In genomic region chr5:147076799-147077165, GRCm38 (mm10) we compare ENCODE assay signal across 7 mouse cellular contexts. TPM values are rescaled to one million over a fixed set of nuclear protein-coding genes. Genes with fewer than 3 reads are reported as not detected.
DNase-seq lines count a peak whose midpoint lies in the region; ATAC-seq lines count a peak whose summit lies in the region.

Gene Polr1d (plus strand): TSS chr5:147077050.

- H3K4me3 ChIP-seq in erythroblast, embryonic 14.5 days (replicated peaks): peak within 1 kb of the TSS; percentile 92
- H3K4me3 ChIP-seq in limb, embryonic 11.5 days (ENCODE audit: low read depth, low read length): peak within 1 kb of the TSS; percentile 81

- peak within 1 kb of the TSS; percentile 76 for H3K27ac ChIP-seq in limb, embryonic 11.5 days (replicated peaks; ENCODE audit: low read depth, low read length)

- peak within 1 kb of the TSS; percentile 76 for H3K9ac ChIP-seq in limb, embryonic 11.5 days (ENCODE audit: low read length)

- no peak for DNase-seq in thymus, postnatal 0 days (ENCODE audit: low spot score)
- no peak for DNase-seq in thymus, postnatal 25 days
- no peak for DNase-seq in heart, postnatal 10 days
- no peak for DNase-seq in limb, embryonic 11.5 days (ENCODE audit: low spot score)
- DNase-seq in cerebellum, adult 9-10 months: no peak

- H3K4me2 ChIP-seq in limb, embryonic 11.5 days (ENCODE audit: low read depth, severe bottlenecking): peak within 1 kb of the TSS; percentile 85

- peaks cover 25% of the 10 kb centered on the region for H3K36me3 ChIP-seq in erythroblast, embryonic 14.5 days (ENCODE audit: control insufficient read depth)
- H3K36me3 ChIP-seq in limb, embryonic 11.5 days (ENCODE audit: control insufficient read depth, insufficient read depth, low read length): no peaks in the 10 kb centered on the region

- ATAC-seq in limb, embryonic 11.5 days (ENCODE audit: insufficient number of reproducible peaks, low FRiP score, low TSS enrichment, low read depth): peak; percentile 69
- no peak for ATAC-seq in neutrophil, adult 5-6 weeks (ENCODE audit: extremely low read depth, insufficient number of reproducible peaks, low FRiP score, poor library complexity, severe bottlenecking)

- H3K4me1 ChIP-seq in erythroblast, embryonic 14.5 days (ENCODE audit: control insufficient read depth): peaks cover 62% of the 10 kb centered on the region
- H3K4me1 ChIP-seq in limb, embryonic 11.5 days (ENCODE audit: control insufficient read depth, insufficient read depth, low read length): 0 out of 2 replicates have a peak, but pooled peaks cover 3% of the 10 kb centered on the region

- H3K27me3 ChIP-seq in erythroblast, embryonic 14.5 days (ENCODE audit: control insufficient read depth): no peaks in the 10 kb centered on the region
- no peaks in the 10 kb centered on the region for H3K27me3 ChIP-seq in limb, embryonic 11.5 days (ENCODE audit: control insufficient read depth, insufficient read depth, low read length)

- 0% methylated on average over 15 of the region's 17 CpGs for WGBS in limb, embryonic 11.5 days

- no peaks in the 10 kb centered on the region for H3K9me3 ChIP-seq in erythroblast, embryonic 14.5 days (ENCODE audit: control insufficient read depth, low read length)
- no peaks in the 10 kb centered on the region for H3K9me3 ChIP-seq in limb, embryonic 11.5 days (ENCODE audit: control insufficient read depth, low read length)

- intact Hi-C loops in heart, postnatal 10 days (cut with DNase I): loop anchor here (2.0 to 10.0 kb wide), 3 partner anchors 40 to 242 kb away; partner anchors contain the start of genes Mtif3 and Rpl21

RNA-seq across cellular contexts. Expression of gene Polr1d, which starts in this region (rescaled TPM):
- polyA plus RNA-seq in thymus, postnatal 0 days (2015; fragmentation: Nextera tagmentation; extraction: Ambion mirVana): 188 and 189 TPM in 2 replicates
- polyA plus RNA-seq in erythroblast, embryonic 14.5 days (2012): 6.5 and 6.6 TPM in 2 replicates
- total RNA-seq in heart, postnatal 10 days (2021): 10 to 100 TPM; 83.7 to 88.3 TPM
- 124 and 132 TPM in 2 replicates for polyA plus RNA-seq in limb, embryonic 11.5 days (2014; fragmentation: Nextera tagmentation; extraction: Ambion mirVana)
- 63.5 and 70.0 TPM in 2 replicates for total RNA-seq in neutrophil, adult 5-6 weeks (2017)

Comparison
In these comparisons a context has a peak if more than half of its experiments do, and no peak if none do; other contexts are left out.
1. RNA of gene Polr1d (polyA plus RNA-seq): 188 to 189 TPM in thymus, postnatal 0 days and 124 to 132 TPM in limb, embryonic 11.5 days; 6.5 to 6.6 TPM in erythroblast, embryonic 14.5 days; every median in the first group is over 10 times any median in the second.